Mouse (Mus musculus) G1E-ER4 (cell line): ENCODE data around the gene Cbx3. TPM values are rescaled to one million over a fixed set of nuclear protein-coding genes. Genes with fewer than 3 reads are reported as not detected.

Experiments
- GATA1 ChIP-seq: IDR thresholded peaks from one replicate; pipeline ENCODE4 v1.8.0; 2012; ENCODE audit warnings: low read length, inconsistent platforms
- polyA plus RNA-seq: library from polyadenylated mRNA; stranded (reverse); fragments of >175 nt; gene quantifications from 2 replicates; pipeline ENCODE4 v1.2.3, GENCODE M21; 2012

The Cbx3 gene
- 75.0 and 84.6 TPM in 2 replicates for polyA plus RNA-seq

DNA sequence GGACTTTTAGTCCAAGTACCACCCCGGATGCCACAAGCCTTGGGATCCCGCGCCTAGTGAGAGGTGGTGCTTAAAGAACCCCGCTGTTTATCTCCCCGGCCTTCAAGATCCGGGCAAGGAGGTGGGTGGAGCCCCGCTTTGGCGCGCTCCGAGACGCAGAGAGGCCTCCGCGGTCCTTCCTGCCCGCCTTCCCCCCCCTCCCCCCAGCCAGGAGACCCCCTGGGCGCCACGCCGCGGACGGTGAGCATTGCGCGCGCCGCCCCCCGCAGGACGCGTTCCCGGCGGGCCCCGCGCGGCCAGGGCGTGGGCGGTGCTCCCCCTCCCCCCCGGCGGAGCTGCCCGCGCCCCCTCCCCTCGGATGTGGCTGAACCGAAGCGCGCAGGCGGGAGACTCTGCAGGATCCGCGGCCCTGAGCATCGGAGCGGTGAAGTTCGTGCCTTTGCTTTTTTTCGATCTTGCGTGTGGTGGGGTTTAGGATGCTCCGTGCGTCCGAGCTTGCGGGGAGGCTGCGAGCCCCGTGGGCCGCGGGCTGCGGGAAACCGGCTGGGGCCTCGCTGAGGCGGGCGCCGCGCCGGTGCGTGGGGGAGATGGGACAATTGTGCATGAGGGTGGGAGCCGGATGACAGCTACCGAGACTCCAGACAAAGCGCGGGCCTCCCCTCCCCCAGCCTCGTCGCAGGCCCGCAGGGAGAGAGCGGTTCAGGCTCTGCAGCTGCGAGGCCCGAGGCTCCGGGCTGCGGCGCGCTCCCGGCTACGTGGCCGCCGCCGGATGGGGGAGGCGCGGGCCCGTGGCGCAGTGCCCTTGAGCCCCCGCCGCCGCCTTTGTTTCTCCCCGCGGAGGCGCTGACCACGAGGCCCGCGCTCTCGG is at the start of gene Cbx3:
Gene Cbx3, plus strand, starts transcription at position 50 of the 868 bp plus-strand sequence.
- no peak for TF ChIP-seq GATA1

DNA sequence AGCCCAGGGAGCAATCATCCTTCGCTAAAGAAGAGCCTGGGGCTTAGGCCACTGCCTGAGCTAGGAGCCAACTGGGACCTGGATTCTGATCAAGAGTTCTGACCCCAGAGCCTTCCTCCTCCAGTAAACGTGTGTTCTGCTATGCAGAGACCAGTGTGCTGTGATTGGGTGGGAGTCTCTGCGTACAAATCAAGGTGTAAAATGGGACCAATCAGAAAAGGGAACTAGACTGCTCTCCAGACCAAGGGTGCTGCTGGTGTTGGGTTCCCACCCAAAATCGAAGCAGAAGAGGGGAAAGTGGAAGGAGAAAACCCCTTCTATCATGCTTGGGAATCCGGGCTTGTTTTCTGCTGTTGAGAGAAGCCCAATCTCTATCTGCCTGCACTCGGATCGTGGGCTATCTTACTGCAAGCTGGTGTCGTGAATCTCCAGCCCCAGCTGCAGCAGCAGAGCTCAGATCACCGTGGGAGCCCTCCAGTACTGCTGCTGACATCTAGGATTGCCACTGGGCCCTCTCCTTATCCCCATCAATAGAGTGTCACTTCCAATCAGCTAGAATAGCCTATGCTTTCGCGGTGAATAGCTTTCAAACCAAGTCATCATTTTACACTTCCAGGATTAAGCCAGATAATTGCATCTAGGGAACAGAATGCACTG is 46.6 kb upstream of the Cbx3 start:
- TF ChIP-seq GATA1, result no peak

DNA sequence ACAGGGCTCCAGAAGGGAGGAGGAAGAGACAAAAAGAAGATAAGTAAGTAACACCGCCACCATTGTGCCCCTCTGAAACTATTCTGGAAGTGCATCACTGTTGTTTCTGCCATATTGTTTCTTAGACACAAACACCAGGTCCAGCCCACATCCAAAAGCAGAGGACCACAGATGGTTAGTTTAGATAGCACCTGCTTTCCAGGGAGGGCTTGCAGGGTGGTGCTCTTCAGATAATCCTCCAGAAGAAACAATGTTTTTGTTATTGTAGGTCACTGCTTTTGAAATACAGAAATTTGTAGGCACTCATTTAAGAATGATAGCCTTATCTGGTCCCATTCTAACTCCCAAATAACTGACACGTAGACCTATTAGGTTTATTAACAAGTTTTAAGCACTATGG is 45.6 kb upstream of the Cbx3 start:
- TF ChIP-seq GATA1, result no peak

DNA sequence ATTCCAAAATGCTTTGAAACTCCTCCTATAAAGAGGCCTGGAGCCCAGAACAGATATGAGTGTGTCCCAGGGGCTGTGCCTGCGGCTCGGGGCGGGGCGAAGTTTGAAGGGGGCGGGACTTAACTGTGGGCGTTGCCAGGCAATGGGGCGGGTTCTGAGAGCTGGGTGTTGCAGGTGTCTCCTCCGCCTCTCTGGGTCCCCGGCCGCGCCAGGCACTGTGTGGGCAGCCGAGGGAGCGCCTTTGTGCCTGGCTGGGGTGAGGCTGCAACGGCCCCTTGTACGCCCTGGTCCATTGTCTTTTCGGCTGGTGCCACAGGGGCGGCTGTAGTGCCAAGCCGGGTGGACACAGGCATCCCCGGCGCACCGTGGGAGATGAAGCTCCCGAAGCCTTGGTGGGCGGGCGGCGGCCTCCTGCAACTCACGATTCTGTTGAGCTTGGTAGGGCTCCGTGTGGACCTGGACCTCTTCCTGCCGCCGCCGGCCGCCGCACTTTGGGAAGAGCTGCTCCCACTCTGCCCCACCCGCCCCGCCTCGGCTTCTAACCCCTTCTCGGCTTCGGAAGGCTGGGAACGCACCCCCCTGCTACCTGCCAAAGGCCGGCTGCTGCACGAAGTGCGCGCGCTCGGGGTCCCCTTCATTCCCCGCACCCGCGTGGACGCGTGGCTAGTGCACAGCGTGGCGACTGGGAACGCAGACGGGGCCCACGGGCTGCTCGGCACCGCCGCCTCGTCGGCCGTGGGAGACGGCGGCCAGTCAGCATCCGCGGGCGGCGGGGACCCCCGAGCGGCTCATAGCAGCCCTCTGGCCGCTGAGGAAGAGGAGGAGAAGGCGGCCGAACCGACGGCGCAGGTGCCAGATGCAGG is 37.4 kb upstream of the Cbx3 start, which contains the start of gene Nfe2l3:
Gene Nfe2l3, plus strand, starts transcription at position 136 of the 863 bp plus-strand sequence.
- no peak for TF ChIP-seq GATA1

DNA sequence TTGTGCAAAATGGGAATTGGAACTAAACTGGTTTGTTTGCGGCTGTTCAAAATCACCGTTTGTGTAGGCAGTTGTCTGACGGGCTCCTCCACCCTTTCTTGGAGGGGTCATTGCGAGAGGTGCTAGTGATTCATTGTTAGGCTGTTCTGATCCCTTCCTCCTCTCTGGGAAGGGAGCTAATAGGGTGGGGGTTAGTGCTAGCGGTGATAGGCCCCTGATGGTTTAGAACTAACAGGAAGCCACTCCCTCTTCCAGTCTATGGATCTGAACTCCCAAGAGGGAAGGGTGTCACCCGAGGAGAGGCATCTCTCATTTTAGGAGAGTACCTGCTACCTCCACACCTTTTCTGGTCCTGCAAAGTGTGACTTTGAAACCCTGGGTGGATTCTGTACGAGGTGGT is 35.9 kb upstream of the Cbx3 start:
- no peak for TF ChIP-seq GATA1

DNA sequence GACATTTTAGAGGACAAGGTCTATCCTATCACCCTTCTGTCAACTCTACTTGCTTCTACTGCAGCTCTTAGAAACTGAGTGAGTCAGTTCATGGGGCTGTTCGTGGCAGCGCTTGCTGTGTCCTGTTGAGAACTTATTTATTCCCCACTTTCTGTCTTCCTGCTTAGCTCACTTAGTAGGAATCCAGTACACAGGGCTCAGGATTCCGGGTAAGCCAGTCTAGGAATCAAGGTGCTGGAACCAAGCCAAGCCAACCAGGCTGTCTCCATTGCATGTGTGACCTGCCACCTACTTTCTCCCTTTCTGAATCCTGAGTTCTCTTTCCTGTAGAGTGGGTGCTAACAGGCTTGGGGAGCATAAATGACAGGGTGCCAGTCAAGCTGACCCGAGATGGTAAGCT is 32.5 kb upstream of the Cbx3 start:
- no peak for TF ChIP-seq GATA1

DNA sequence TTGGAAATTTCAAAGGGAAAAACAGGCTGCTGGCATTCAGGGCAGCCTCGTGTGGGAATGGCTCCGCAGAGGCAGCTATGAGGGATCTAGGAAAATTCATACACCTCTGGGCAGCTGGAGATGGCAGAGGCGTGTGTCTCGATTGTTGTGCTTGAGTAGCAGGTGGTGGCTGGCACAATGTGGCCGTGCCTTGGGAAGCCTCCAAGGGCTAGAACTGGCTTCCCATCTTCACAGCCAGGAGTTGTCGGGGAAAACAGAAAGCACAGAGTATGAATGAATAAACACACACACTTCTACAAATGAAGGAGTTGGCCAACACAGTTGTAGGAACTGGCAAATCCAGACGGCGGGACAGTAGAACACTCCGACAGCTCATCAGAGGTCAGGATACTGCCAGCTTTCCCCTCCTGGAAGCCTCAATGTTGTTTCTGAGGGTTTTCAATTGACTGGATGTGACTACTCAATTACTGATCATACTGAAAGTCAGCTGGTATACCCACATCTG is 31.3 kb upstream of the Cbx3 start:
- no peak for TF ChIP-seq GATA1

DNA sequence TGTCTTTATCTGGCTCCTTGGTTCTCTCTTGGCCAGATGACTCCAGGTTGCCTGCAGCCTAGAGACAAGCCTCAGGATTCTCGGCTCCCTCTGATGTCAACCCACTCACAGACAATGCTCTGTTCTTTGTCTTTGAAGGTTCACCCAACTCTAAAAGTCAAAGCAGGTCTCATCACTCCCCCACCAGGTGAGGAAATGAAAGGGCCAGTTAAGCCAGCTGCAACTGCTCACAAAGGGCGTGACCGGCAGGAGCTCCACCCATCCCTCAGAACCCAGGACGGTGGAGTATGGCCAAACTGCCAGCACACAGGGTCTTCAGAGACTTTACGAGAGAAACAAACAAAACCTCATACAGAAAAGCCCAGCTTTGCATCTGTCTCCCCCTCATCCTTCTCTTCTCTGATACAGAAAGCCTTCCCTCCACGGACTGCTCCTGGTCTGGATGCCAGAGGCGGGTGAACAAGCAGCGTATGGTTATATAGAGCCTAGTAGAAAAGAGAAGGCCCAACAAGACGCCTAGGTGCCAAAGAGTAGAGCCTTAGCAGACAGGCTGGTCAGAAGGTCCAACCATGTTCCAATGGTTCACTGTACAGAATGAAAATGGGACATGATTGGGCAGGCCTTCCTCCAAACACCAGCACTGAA is 27.8 kb upstream of the Cbx3 start:
- TF ChIP-seq GATA1, result no peak

DNA sequence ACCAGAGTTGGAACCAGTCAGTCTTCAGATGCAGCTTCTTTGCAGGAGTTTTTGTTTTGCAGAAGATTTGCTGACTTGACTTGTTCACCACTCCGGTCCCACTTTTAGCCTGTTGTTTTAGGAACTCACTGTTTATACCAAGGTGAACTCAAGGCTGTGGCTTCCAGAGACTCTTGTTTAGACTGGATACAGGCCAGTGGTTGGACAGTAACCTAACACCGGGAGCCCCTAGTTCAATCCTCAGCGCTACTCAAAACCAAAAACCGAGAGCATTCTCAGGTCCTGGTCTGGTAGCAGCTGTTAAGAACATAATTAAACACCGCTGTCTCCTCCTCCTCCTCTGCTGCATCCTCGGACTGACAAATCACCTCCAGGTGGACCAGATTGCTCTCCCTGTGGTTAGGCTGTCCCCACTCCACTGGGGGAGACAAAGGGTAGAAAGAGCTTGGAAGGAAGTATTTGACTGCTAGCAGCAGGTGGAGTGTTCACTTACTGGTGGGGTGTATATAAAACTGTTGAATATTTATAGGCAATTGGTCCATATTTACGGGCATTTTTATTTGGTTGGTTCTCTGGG is 17.1 kb upstream of the Cbx3 start:
- TF ChIP-seq GATA1, result no peak

DNA sequence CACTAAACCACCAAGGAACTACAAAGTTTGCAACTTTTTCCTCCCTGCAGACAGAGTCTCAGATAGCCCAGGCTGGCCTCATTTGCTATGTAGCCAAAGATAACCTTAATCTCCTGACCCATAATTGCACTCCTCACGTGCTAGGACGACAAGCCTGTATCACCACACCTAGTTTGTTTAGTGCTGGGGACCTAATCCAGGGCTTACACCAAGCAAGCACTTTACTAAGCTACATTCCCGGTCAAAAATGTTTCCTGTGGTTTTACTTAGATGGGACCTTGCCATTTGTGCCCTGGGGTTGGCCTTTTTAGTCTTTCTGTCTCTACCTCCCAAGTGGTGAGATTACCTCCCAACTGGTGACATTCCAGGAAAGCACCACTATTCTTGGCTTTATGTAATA is 15.2 kb upstream of the Cbx3 start:
- no peak for TF ChIP-seq GATA1

DNA sequence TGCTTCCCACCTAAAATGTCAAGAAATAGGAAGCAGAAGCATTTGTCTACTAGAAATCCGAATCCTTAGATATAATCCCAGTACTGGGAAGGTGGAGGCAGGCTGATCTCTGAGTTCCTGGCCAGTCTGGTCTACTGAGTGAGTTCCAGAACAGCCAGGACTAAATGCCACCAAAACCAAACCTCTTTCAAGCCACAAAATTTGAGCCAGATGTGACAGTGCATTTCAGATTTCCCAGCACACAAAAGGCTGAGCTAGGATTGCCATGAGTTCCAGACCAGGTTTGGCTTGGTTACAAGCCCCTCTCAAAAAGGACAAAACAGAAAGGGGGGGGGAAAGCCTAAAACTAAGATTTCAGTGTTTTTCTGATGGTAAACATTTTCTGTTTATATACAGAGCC is 14.0 kb upstream of the Cbx3 start:
- no peak for TF ChIP-seq GATA1

DNA sequence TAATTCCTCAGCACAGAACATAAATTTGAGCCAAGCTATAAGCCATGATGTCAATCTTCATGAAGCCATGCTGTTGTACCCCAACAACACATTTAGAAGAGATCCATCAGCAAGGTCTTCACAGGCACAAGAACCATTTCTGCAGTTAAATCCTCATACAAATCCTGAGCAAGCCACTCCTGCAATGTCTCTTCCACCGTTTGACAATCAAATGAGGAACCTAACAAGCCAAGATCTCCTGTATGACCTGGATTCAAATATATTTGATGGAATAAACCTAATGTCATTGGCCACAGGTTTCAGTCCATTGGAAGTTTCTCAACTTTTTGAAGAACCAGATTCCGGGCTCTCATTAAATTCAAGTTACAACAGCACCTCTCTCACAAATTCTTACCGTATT is 12.9 kb upstream of the Cbx3 start:
- no peak for TF ChIP-seq GATA1

DNA sequence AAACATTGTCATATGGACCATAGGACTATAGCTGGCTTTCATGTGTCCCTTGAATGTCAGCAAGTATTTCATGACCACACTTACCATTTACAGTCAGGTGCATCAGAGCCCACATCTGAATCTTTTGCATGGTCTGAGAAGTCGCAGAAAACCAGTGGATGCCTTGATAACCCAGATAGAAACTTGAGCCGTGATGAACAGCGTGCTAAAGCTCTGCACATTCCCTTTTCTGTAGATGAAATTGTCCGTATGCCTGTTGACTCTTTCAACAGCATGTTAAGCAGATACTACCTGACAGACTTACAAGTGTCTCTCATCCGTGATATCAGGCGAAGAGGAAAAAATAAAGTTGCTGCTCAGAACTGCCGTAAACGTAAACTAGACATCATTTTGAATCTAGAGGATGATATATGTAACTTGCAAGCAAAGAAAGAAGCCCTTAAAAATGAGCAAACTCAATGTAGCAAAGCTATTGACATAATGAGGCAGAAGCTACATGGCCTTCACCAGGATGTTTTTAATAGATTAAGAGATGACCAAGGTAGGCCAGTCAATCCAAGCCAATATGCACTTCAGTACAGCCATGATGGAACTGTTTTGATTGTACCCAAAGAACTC is 12.3 kb upstream of the Cbx3 start:
- no peak for TF ChIP-seq GATA1

DNA sequence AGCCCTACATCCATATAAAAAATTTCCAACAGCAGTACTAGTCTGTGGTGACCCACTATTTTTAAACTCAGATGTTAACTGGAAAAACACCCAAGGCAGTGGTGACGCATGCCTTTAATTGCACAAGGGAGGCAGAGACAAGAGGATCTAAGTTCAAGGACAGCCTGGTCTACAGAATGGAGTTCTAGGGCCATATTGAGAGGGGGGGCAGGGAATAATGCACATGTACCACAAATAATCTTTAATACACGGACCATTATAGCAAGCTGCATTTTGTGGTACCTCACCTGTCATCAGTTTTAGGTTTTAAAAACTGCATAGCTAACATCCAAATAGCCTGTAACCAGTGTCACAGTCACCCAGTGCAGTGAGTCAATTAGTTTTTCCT is 11.2 kb upstream of the Cbx3 start:
- no peak for TF ChIP-seq GATA1
